Mouse (Mus musculus): Measurements from ENCODE around the gene Cdc5l.
"Not testable (repeated sequence)": the region's sequence is repeated elsewhere in the genome, so short reads cannot be mapped to it uniquely, and the experiment has no call there.

Cdc5l gene

GRCm38 (mm10) chr17:45432706-45433398 is 685 bp downstream of the Cdc5l start:
- no peak for DNase-seq

GRCm38 (mm10) chr17:45432007-45432406 is 1.5 kb downstream of the Cdc5l start:
- no peak for DNase-seq

- no peak for DNase-seq
Measured at GRCm38 (mm10) chr17:45417387-45417786, 16.1 kb downstream of the Cdc5l start.

- not testable (repeated sequence) for DNase-seq
Measured at GRCm38 (mm10) chr17:45411617-45412016, 21.9 kb downstream of the Cdc5l start.

- DNase-seq: no peak
Measured at GRCm38 (mm10) chr17:45408719-45409118, 24.8 kb downstream of the Cdc5l start.

- DNase-seq: peak in 1 of 2 experiments; percentile 10
Measured at GRCm38 (mm10) chr17:45406281-45406680, 27.3 kb downstream of the Cdc5l start.

- peak in 1 of 2 experiments; percentile 51 for DNase-seq
Measured at GRCm38 (mm10) chr17:45403207-45403606, 30.3 kb downstream of the Cdc5l start.

- DNase-seq: no peak
Measured at GRCm38 (mm10) chr17:45402601-45403000, 30.9 kb downstream of the Cdc5l start.

GRCm38 (mm10) chr17:45402126-45402525 is 31.4 kb downstream of the Cdc5l start:
- DNase-seq: no peak

GRCm38 (mm10) chr17:45401126-45401905 is 32.2 kb downstream of the Cdc5l start:
- no peak for DNase-seq

GRCm38 (mm10) chr17:45398021-45398420 is 35.5 kb downstream of the Cdc5l start:
- DNase-seq: no peak

GRCm38 (mm10) chr17:45397541-45397940 is 36.0 kb downstream of the Cdc5l start:
- DNase-seq: no peak

GRCm38 (mm10) chr17:45394612-45395011 is 38.9 kb downstream of the Cdc5l start:
- no peak for DNase-seq

- DNase-seq: no peak
Measured at GRCm38 (mm10) chr17:45393765-45394164, 39.8 kb downstream of the Cdc5l start.

- DNase-seq: no peak
Measured at GRCm38 (mm10) chr17:45389896-45390295, 43.6 kb downstream of the Cdc5l start.

- no peak for DNase-seq
Measured at GRCm38 (mm10) chr17:45386986-45387385, 46.6 kb downstream of the Cdc5l start.

- no peak for DNase-seq
Measured at GRCm38 (mm10) chr17:45383305-45383704, 50.2 kb downstream of the Cdc5l start.

GRCm38 (mm10) chr17:45379271-45379784 is 54.2 kb downstream of the Cdc5l start:
- DNase-seq: no peak

- DNase-seq: no peak
Measured at GRCm38 (mm10) chr17:45377323-45377722, 56.2 kb downstream of the Cdc5l start.

GRCm38 (mm10) chr17:45373987-45374608 is 59.4 kb downstream of the Cdc5l start:
- peak; percentile 67 to 79 for DNase-seq

- DNase-seq: no peak
Measured at GRCm38 (mm10) chr17:45371042-45371441, 62.5 kb downstream of the Cdc5l start.

GRCm38 (mm10) chr17:45370535-45370934 is 63.0 kb downstream of the Cdc5l start:
- DNase-seq: no peak

- no peak for DNase-seq
Measured at GRCm38 (mm10) chr17:45364871-45365270, 68.7 kb downstream of the Cdc5l start.

GRCm38 (mm10) chr17:45360950-45361349 is 72.6 kb downstream of the Cdc5l start:
- no peak for DNase-seq

Data from lung, postnatal 4 days (tissue).